Mouse (Mus musculus) CH12.LX (cell line): ENCODE measurements at regions not wholly inside any gene's neighbourhood (a gene's known extent, or its start where the extent isn't known, plus 50 kb on each side); places are given as distances from the start of the nearest gene placed in this dataset.
A peak's percentile ranks its signal among the peaks of the same experiment; 100 is the strongest.

Experiments
- DNase-seq: peaks from one replicate; pipeline ENCODE4 v3.0.0-alpha.2; 2013; ENCODE audit errors: extremely low read depth
- H3K27ac ChIP-seq: 2 replicates; pipeline ENCODE4 v1.5.1; 2012; ENCODE audit warnings: low read depth, mild to moderate bottlenecking, control low read depth, moderate library complexity; ENCODE audit not compliant: insufficient read depth
- H3K27me3 ChIP-seq: replicated peaks from 2 replicates; pipeline ENCODE3; 2012; ENCODE audit warnings: inconsistent platforms
- H3K36me3 ChIP-seq, 2 experiments: replicated peaks in 1 of 2; 2 replicates each; pipeline versions ENCODE3 to v1.6.1; 2012; ENCODE audit warnings: inconsistent platforms in 1 of 2, low read length in 1 of 2, mild to moderate bottlenecking in 1 of 2, mixed read lengths in 1 of 2, moderate library complexity in 1 of 2; ENCODE audit not compliant: control insufficient read depth in 1 of 2, insufficient read depth in 1 of 2
- H3K4me1 ChIP-seq, 2 experiments: 2 replicates each; pipeline ENCODE4 v1.6.1; 2012; ENCODE audit warnings: inconsistent platforms in 1 of 2, moderate library complexity in 1 of 2; ENCODE audit not compliant: insufficient read depth in 2 of 2, control insufficient read depth in 1 of 2
- H3K4me2 ChIP-seq: 2 replicates; pipeline ENCODE4 v1.6.1; 2012; ENCODE audit warnings: low read depth, mild to moderate bottlenecking, control low read depth; ENCODE audit not compliant: poor library complexity, insufficient read depth, severe bottlenecking
- H3K4me3 ChIP-seq, 3 experiments: fragments of 150-350 bp in 1 of 3; sonication (generic) in 1 of 3; replicated peaks in 1 of 3; 2 replicates each; pipeline versions ENCODE3 to v1.5.1; 2011 to 2012; ENCODE audit warnings: low read depth in 2 of 3, low read length in 2 of 3, mild to moderate bottlenecking in 2 of 3, moderate library complexity in 2 of 3, control low read depth in 1 of 3, improper control_type of control experiment in 1 of 3, inconsistent platforms in 1 of 3, mixed read lengths in 1 of 3; ENCODE audit not compliant: poor library complexity in 1 of 3
- H3K79me2 ChIP-seq: replicated peaks from 2 replicates; pipeline ENCODE4 v1.6.1; 2012; ENCODE audit warnings: mild to moderate bottlenecking, moderate library complexity; ENCODE audit not compliant: control insufficient read depth, poor library complexity, insufficient read depth, severe bottlenecking; ENCODE audit errors: extremely low read depth
- H3K9ac ChIP-seq: 2 replicates; pipeline ENCODE4 v1.6.1; 2012; ENCODE audit warnings: low read depth, mild to moderate bottlenecking, control low read depth, moderate library complexity; ENCODE audit not compliant: insufficient read depth
- H3K9me3 ChIP-seq: replicated peaks from 2 replicates; pipeline ENCODE3; 2012; ENCODE audit warnings: low read length, inconsistent platforms, mixed read lengths
- BHLHE40 ChIP-seq: IDR thresholded peaks from 2 replicates; pipeline ENCODE4 v1.6.1; 2011; ENCODE audit warnings: mild to moderate bottlenecking, low read depth, low read length, improper control_type of control experiment
- CTCF ChIP-seq, 2 experiments: IDR thresholded peaks in 1 of 2; conservative IDR thresholded peaks in 1 of 2; 2 replicates each; pipeline ENCODE4 v1.5.1; 2011 to 2012; ENCODE audit warnings: low read depth in 2 of 2, low read length in 2 of 2, improper control_type of control experiment in 1 of 2, inconsistent platforms in 1 of 2, mild to moderate bottlenecking in 1 of 2, moderate library complexity in 1 of 2
- ELF1 ChIP-seq: IDR thresholded peaks from 2 replicates; pipeline ENCODE4 v1.6.1; 2014; ENCODE audit warnings: low read depth, mild to moderate bottlenecking, inconsistent platforms, low read length, improper control_type of control experiment
- EP300 ChIP-seq: IDR thresholded peaks from 2 replicates; pipeline ENCODE4 v1.6.1; 2011; ENCODE audit warnings: low read length, improper control_type of control experiment
- HCFC1 ChIP-seq: IDR thresholded peaks from 2 replicates; pipeline ENCODE4 v1.6.1; 2012; ENCODE audit warnings: low read depth, mild to moderate bottlenecking, inconsistent platforms, low read length, improper control_type of control experiment
- IRF4 ChIP-seq: IDR thresholded peaks from 2 replicates; pipeline ENCODE4 v1.6.1; 2014; ENCODE audit warnings: low read depth, mild to moderate bottlenecking, inconsistent platforms, low read length, improper control_type of control experiment
- JUN ChIP-seq: IDR thresholded peaks from 2 replicates; pipeline ENCODE4 v1.6.1; 2011; ENCODE audit warnings: low read depth, mild to moderate bottlenecking, low read length, improper control_type of control experiment, moderate library complexity; ENCODE audit not compliant: insufficient read depth
- KAT2A ChIP-seq: IDR thresholded peaks from 2 replicates; pipeline ENCODE4 v1.6.1; 2012; ENCODE audit warnings: low read length, improper control_type of control experiment, inconsistent platforms; ENCODE audit not compliant: insufficient replicate concordance
- MAFK ChIP-seq: IDR thresholded peaks from 2 replicates; pipeline ENCODE4 v1.6.1; 2011; ENCODE audit warnings: low read length, improper control_type of control experiment; ENCODE audit not compliant: insufficient replicate concordance
- MAX ChIP-seq: IDR thresholded peaks from 2 replicates; pipeline ENCODE4 v1.6.1; 2011; ENCODE audit warnings: low read length, improper control_type of control experiment
- MAZ ChIP-seq: IDR thresholded peaks from 2 replicates; pipeline ENCODE4 v1.6.1; 2012; ENCODE audit warnings: low read depth, mild to moderate bottlenecking, inconsistent platforms, low read length, improper control_type of control experiment, moderate library complexity
- MXI1 ChIP-seq: IDR thresholded peaks from 2 replicates; pipeline ENCODE4 v1.6.1; 2011; ENCODE audit warnings: mild to moderate bottlenecking, low read depth, low read length, improper control_type of control experiment
- MYC ChIP-seq: IDR thresholded peaks from 2 replicates; pipeline ENCODE4 v1.6.1; 2011; ENCODE audit warnings: low read depth, mild to moderate bottlenecking, improper control_type of control experiment, low read length
- POLR2A ChIP-seq: IDR thresholded peaks from 2 replicates; pipeline ENCODE4 v1.6.1; 2011; ENCODE audit warnings: low read depth, mild to moderate bottlenecking, improper control_type of control experiment, low read length
- RAD21 ChIP-seq: IDR thresholded peaks from 2 replicates; pipeline ENCODE4 v1.6.1; 2011; ENCODE audit warnings: low read depth, mild to moderate bottlenecking, low read length, improper control_type of control experiment, moderate library complexity
- RCOR1 ChIP-seq: conservative IDR thresholded peaks from 2 replicates; pipeline ENCODE4 v1.6.1; 2012; ENCODE audit warnings: low read depth, mild to moderate bottlenecking, inconsistent platforms, low read length, improper control_type of control experiment
- SIN3A ChIP-seq: IDR thresholded peaks from 2 replicates; pipeline ENCODE4 v1.6.1; 2012; ENCODE audit warnings: low read length, improper control_type of control experiment, inconsistent platforms
- SMC3 ChIP-seq: IDR thresholded peaks from 2 replicates; pipeline ENCODE4 v1.6.1; 2011; ENCODE audit warnings: low read depth, low read length, improper control_type of control experiment
- TBP ChIP-seq: conservative IDR thresholded peaks from 2 replicates; pipeline ENCODE4 v1.6.1; 2011; ENCODE audit warnings: low read depth, low read length, improper control_type of control experiment
- UBTF ChIP-seq: IDR thresholded peaks from 2 replicates; pipeline ENCODE4 v1.6.1; 2012; ENCODE audit warnings: low read depth, mild to moderate bottlenecking, inconsistent platforms, low read length, improper control_type of control experiment, moderate library complexity
- USF1 ChIP-seq: IDR thresholded peaks from 2 replicates; pipeline ENCODE4 v1.6.1; 2014; ENCODE audit warnings: low read depth, mild to moderate bottlenecking, inconsistent platforms, low read length, improper control_type of control experiment
- USF2 ChIP-seq: conservative IDR thresholded peaks from 2 replicates; pipeline ENCODE4 v1.6.1; 2011; ENCODE audit warnings: low read depth, low read length, improper control_type of control experiment
- ZMIZ1 ChIP-seq: IDR thresholded peaks from 2 replicates; pipeline ENCODE4 v1.6.1; 2012; ENCODE audit warnings: low read depth, mild to moderate bottlenecking, inconsistent platforms, low read length, improper control_type of control experiment
- ZNF384 ChIP-seq: IDR thresholded peaks from 2 replicates; pipeline ENCODE4 v1.6.1; 2012; ENCODE audit warnings: low read depth, low read length, improper control_type of control experiment, inconsistent platforms
- dilution Hi-C: fragments of 300-500 bp; cut with MboI; formaldehyde crosslinking; loops from 2 replicates; pipeline ENCODE4 v1.14.3; 2020; ENCODE audit warnings: low sequenced_read_pairs; ENCODE audit not compliant: extremely low pct_unique_long_range_greater_than_20kb, extremely low pct_ligation_motif_present
- in situ Hi-C: fragments of 300-500 bp; cut with MboI; formaldehyde crosslinking; loops from 3 replicates; pipeline ENCODE4 v1.14.3; 2019; ENCODE audit warnings: low sequenced_read_pairs, low pct_ligation_motif_present, low pct_unique_long_range_greater_than_20kb, mixed read lengths

- no peak overlapping the region for H3K4me2 ChIP-seq
- in situ Hi-C loops, result no loop called here
- no peaks in the 10 kb centered on the region for H3K27me3 ChIP-seq
- H3K9ac ChIP-seq, result no peak overlapping the region
- no peak for DNase-seq
- H3K79me2 ChIP-seq, result no peaks in the 10 kb centered on the region
- H3K9me3 ChIP-seq, result no peaks in the 10 kb centered on the region
- H3K4me1 ChIP-seq, result no peaks in the 10 kb centered on the region; a peak in 1 of 4 replicates
- TF ChIP-seq BHLHE40 (no peak), TBP (no peak), EP300 (no peak), ZNF384 (no peak), KAT2A (no peak), RAD21 (no peak), RCOR1 (no peak), HCFC1 (no peak), MAX (no peak), UBTF (no peak), SIN3A (no peak), ZMIZ1 (no peak), ELF1 (no peak), JUN (no peak), MXI1 (no peak), IRF4 (no peak), USF1 (no peak)
- H3K4me3 ChIP-seq, result no peak overlapping the region
- dilution Hi-C loops, result no loop called here
- no peak overlapping the region for H3K27ac ChIP-seq
- H3K36me3 ChIP-seq, result no peaks in the 10 kb centered on the region
Measured at GRCm38 (mm10) chr12:51241131-51241781, 106.6 kb upstream of the G2e3 start.

GRCm38 (mm10) chr12:51211691-51212090 lies 136.2 kb upstream of the G2e3 start:
- no peaks in the 10 kb centered on the region for H3K79me2 ChIP-seq
- no peak for TF ChIP-seq MYC
- no peak for TF ChIP-seq MXI1
- TF ChIP-seq SMC3, result peak; percentile 32
- TF ChIP-seq USF2, result no peak
- TF ChIP-seq HCFC1, result no peak
- TF ChIP-seq RAD21, result peak; percentile 52
- TF ChIP-seq CTCF (conservative IDR thresholded peaks at IDR 0.05 in 1 of 2, IDR thresholded peaks at IDR 0.05 in 1 of 2; ENCODE audit: low read depth in 2 of 2, low read length in 2 of 2), result peak in 1 of 2 experiments; percentile 59; a peak in 2 of 4 replicates
- TF ChIP-seq MAFK, result no peak
- TF ChIP-seq MAZ, result no peak
- TF ChIP-seq POLR2A, result no peak
- TF ChIP-seq EP300, result no peak
- no peak for TF ChIP-seq KAT2A
- peaks cover 2% of the 10 kb centered on the region for H3K9me3 ChIP-seq
- H3K4me3 ChIP-seq, result no peak overlapping the region
- dilution Hi-C loops (no loop called here), in situ Hi-C loops (no loop called here)
- no peaks in the 10 kb centered on the region for H3K36me3 ChIP-seq
- no peaks in the 10 kb centered on the region; a peak in 1 of 4 replicates for H3K4me1 ChIP-seq
- H3K27ac ChIP-seq, result no peak overlapping the region
- no peaks in the 10 kb centered on the region for H3K27me3 ChIP-seq
- DNase-seq, result peak; percentile 4
- no peak overlapping the region for H3K9ac ChIP-seq
- H3K4me2 ChIP-seq, result no peak overlapping the region
